Mouse (Mus musculus): ENCODE results near the gene Rxrb. TPM values are rescaled to one million over a fixed set of nuclear protein-coding genes. Genes with fewer than 3 reads are reported as not detected.

Rxrb gene
- polyA plus RNA-seq, 1 experiment from 2014 or later: 35.7 TPM

GRCm38 (mm10) chr17:34087386-34087785, 55.8 kb downstream of the Rxrb start:
- TF ChIP-seq EP300 (IDR thresholded peaks at IDR 0.05) (no peak), CTCF (IDR thresholded peaks at IDR 0.05) (no peak)
- Histone ChIP-seq H3K36me3 (ENCODE audit: insufficient read depth, low read length) (no peaks in the 10 kb centered on the region), H3K4me2 (replicated peaks; ENCODE audit: low read depth, low read length) (no peak overlapping the region), H3K9me3 (ENCODE audit: low read length) (no peaks in the 10 kb centered on the region), H3K4me3 (ENCODE audit: low read depth, low read length) (no peak overlapping the region), H3K27me3 (replicated peaks; ENCODE audit: insufficient read depth, low read length) (no peaks in the 10 kb centered on the region), H3K9ac (replicated peaks; ENCODE audit: low read depth) (no peak overlapping the region), H3K27ac (ENCODE audit: low read length) (no peak overlapping the region), H3K4me1 (ENCODE audit: insufficient read depth, low read depth, low read length) (no peaks in the 10 kb centered on the region)
- DNase-seq (ENCODE audit: low spot score) (no peak), ATAC-seq (no peak)
- WGBS: 35% methylated on average over 2 of the region's 2 CpGs

MicroRNAs encoded within 50 kb of the gene (microRNA counts, 519-probe panel; counts per million panel counts)
- not detected for microRNA mmu-miR-219

Small RNA genes lying within 50 kb of the gene (microRNA-seq; reads per million reads assigned to microRNA genes)
- not detected for gene Mir219a-1
- not detected for gene Mir219c

Other genes with a start within 250 kb of the Rxrb start
- gene Angptl4, start 250.0 kb upstream of the Rxrb start, polyA plus RNA-seq (2015; fragmentation: Nextera tagmentation; extraction: Ambion mirVana): 125 and 137 TPM in 2 replicates
- gene Kank3, start 221.3 kb upstream of the Rxrb start, polyA plus RNA-seq (2015; fragmentation: Nextera tagmentation; extraction: Ambion mirVana): 186 and 211 TPM in 2 replicates
- 906 and 1,023 TPM in 2 replicates for gene Rps28, start 207.2 kb upstream of the Rxrb start, polyA plus RNA-seq (2015; fragmentation: Nextera tagmentation; extraction: Ambion mirVana)
- gene Ndufa7, start 207.2 kb upstream of the Rxrb start, polyA plus RNA-seq (2015; fragmentation: Nextera tagmentation; extraction: Ambion mirVana): 455 and 501 TPM in 2 replicates
- gene Cd320, start 188.7 kb upstream of the Rxrb start, polyA plus RNA-seq (2015; fragmentation: Nextera tagmentation; extraction: Ambion mirVana): 37.6 and 39.3 TPM in 2 replicates
- not detected in 2 replicates for gene Gm7029, start 158.0 kb upstream of the Rxrb start, polyA plus RNA-seq (2015; fragmentation: Nextera tagmentation; extraction: Ambion mirVana)
- gene Kifc1, start 141.2 kb upstream of the Rxrb start, polyA plus RNA-seq (2015; fragmentation: Nextera tagmentation; extraction: Ambion mirVana): 0.37 and 1.0 TPM in 2 replicates
- gene Platr17, start 126.7 kb upstream of the Rxrb start, polyA plus RNA-seq (2015; fragmentation: Nextera tagmentation; extraction: Ambion mirVana): 0.29 and 0.55 TPM in 2 replicates
- gene Daxx, start 122.4 kb upstream of the Rxrb start, polyA plus RNA-seq (2015; fragmentation: Nextera tagmentation; extraction: Ambion mirVana): 23.9 and 29.0 TPM in 2 replicates
- gene Tapbp, start 115.9 kb upstream of the Rxrb start, polyA plus RNA-seq (2015; fragmentation: Nextera tagmentation; extraction: Ambion mirVana): 102 and 113 TPM in 2 replicates
- 16.6 and 17.0 TPM in 2 replicates for gene Zbtb22, start 115.9 kb upstream of the Rxrb start, polyA plus RNA-seq (2015; fragmentation: Nextera tagmentation; extraction: Ambion mirVana)
- gene Rgl2, start 102.3 kb upstream of the Rxrb start, polyA plus RNA-seq (2015; fragmentation: Nextera tagmentation; extraction: Ambion mirVana): 39.0 and 45.2 TPM in 2 replicates
- 99.7 and 103 TPM in 2 replicates for gene Pfdn6, start 91.5 kb upstream of the Rxrb start, polyA plus RNA-seq (2015; fragmentation: Nextera tagmentation; extraction: Ambion mirVana)
- 8.8 TPM in 2 replicates for gene Wdr46, start 91.2 kb upstream of the Rxrb start, polyA plus RNA-seq (2015; fragmentation: Nextera tagmentation; extraction: Ambion mirVana)
- 9.3 and 12.0 TPM in 2 replicates for gene B3galt4, start 80.3 kb upstream of the Rxrb start, polyA plus RNA-seq (2015; fragmentation: Nextera tagmentation; extraction: Ambion mirVana)
- gene Vps52, start 76.0 kb upstream of the Rxrb start, polyA plus RNA-seq (2015; fragmentation: Nextera tagmentation; extraction: Ambion mirVana): 28.5 and 31.1 TPM in 2 replicates
- 1,282 and 1,435 TPM in 2 replicates for gene Rps18, start 75.8 kb upstream of the Rxrb start, polyA plus RNA-seq (2015; fragmentation: Nextera tagmentation; extraction: Ambion mirVana)
- gene H2-K1, start 31.5 kb upstream of the Rxrb start, polyA plus RNA-seq (2015; fragmentation: Nextera tagmentation; extraction: Ambion mirVana): 213 and 222 TPM in 2 replicates
- 18.8 and 19.1 TPM in 2 replicates for gene Ring1, start 7.1 kb upstream of the Rxrb start, polyA plus RNA-seq (2015; fragmentation: Nextera tagmentation; extraction: Ambion mirVana)
- gene H2-Ke6, start 3.8 kb upstream of the Rxrb start, polyA plus RNA-seq (2015; fragmentation: Nextera tagmentation; extraction: Ambion mirVana): 57.9 and 59.8 TPM in 2 replicates
- 130 and 131 TPM in 2 replicates for gene Slc39a7, start 130 bp upstream of the Rxrb start, polyA plus RNA-seq (2015; fragmentation: Nextera tagmentation; extraction: Ambion mirVana)
- gene Col11a2, start 7.6 kb downstream of the Rxrb start, polyA plus RNA-seq (2015; fragmentation: Nextera tagmentation; extraction: Ambion mirVana): 0.25 and 0.44 TPM in 2 replicates
- 0.48 and 1.1 TPM in 2 replicates for gene H2-Oa, start 60.5 kb downstream of the Rxrb start, polyA plus RNA-seq (2015; fragmentation: Nextera tagmentation; extraction: Ambion mirVana)
- 20.7 and 23.9 TPM in 2 replicates for gene H2-DMa, start 87.7 kb downstream of the Rxrb start, polyA plus RNA-seq (2015; fragmentation: Nextera tagmentation; extraction: Ambion mirVana)
- gene Brd2, start 90.8 kb downstream of the Rxrb start, polyA plus RNA-seq (2015; fragmentation: Nextera tagmentation; extraction: Ambion mirVana): 80.2 and 80.3 TPM in 2 replicates
- 1.8 and 2.2 TPM in 2 replicates for gene H2-DMb2, start 111.5 kb downstream of the Rxrb start, polyA plus RNA-seq (2015; fragmentation: Nextera tagmentation; extraction: Ambion mirVana)
- 6.9 and 7.2 TPM in 2 replicates for gene H2-DMb1, start 121.3 kb downstream of the Rxrb start, polyA plus RNA-seq (2015; fragmentation: Nextera tagmentation; extraction: Ambion mirVana)
- gene Tap1, start 155.7 kb downstream of the Rxrb start, polyA plus RNA-seq (2015; fragmentation: Nextera tagmentation; extraction: Ambion mirVana): 11.6 and 12.6 TPM in 2 replicates
- 16.4 and 17.1 TPM in 2 replicates for gene Psmb9, start 156.0 kb downstream of the Rxrb start, polyA plus RNA-seq (2015; fragmentation: Nextera tagmentation; extraction: Ambion mirVana)
- gene Psmb8, start 165.9 kb downstream of the Rxrb start, polyA plus RNA-seq (2015; fragmentation: Nextera tagmentation; extraction: Ambion mirVana): 54.9 and 58.6 TPM in 2 replicates
- 23.9 and 26.1 TPM in 2 replicates for gene Tap2, start 171.7 kb downstream of the Rxrb start, polyA plus RNA-seq (2015; fragmentation: Nextera tagmentation; extraction: Ambion mirVana)
- 0.43 and 1.2 TPM in 2 replicates for gene H2-Ob, start 207.1 kb downstream of the Rxrb start, polyA plus RNA-seq (2015; fragmentation: Nextera tagmentation; extraction: Ambion mirVana)
- 17.8 and 19.2 TPM in 2 replicates for gene H2-Ab1, start 225.9 kb downstream of the Rxrb start, polyA plus RNA-seq (2015; fragmentation: Nextera tagmentation; extraction: Ambion mirVana)

All from lung, postnatal 0 days (tissue).